10 mouse cellular contexts compared by ENCODE assay signal in the genomic region with DNA sequence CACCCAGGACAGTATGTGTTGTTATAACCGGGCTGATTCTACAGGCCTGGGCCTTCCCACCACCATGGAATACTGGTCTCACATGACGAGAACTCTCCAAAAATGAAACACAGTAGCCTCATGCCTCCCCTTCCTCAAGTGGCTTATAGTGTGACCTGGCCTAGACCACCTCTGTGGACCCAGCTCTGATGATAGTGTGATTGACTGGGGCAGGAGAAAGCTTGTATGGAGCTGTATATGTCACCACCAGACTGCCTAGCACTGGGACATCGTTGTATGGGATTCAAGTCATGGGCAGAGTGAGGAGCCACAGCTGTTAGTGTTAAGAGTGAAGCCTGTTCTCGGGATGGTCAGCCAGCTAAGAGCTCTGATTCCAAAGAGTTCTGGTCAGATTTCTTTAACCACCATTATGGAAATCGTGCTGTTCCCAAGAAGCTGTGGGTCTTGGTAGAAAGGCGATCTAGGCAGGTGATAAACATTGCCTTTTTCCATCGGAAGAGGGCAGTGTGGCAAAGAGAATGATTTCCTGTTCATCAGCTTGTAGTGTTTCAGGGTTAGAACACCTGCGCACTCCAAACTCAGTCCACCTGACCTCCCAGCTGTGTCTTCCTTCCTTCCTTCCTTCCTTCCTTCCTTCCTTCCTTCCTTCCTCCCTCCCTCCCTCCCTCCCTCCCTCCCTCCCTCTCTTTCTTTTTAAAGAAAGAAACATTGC. TPM values are rescaled to one million over a fixed set of nuclear protein-coding genes. Genes with fewer than 3 reads are reported as not detected.
DNase-seq lines count a peak whose midpoint lies in the region; ATAC-seq and TF ChIP-seq lines count a peak whose summit lies in the region.
"Had no signal": no experiment of that assay in that cellular context is flagged by ENCODE, and none has a peak within 500 bp of the region (broad histone marks: within the 10 kb centered on the region; RNA-seq: fewer than 3 reads in every experiment).

No protein-coding gene starts in this region.

- no peak for TF ChIP-seq POLR2A in embryonic fibroblast, embryonic 13.5 days (IDR thresholded peaks at IDR 0.05; ENCODE audit: low read depth, low read length)

- H3K9me3 ChIP-seq in intestine, postnatal 0 days (ENCODE audit: control insufficient read depth): no peaks in the 10 kb centered on the region
- no peaks in the 10 kb centered on the region for H3K9me3 ChIP-seq in intestine, embryonic 16.5 days (ENCODE audit: control insufficient read depth, low read length)

- WGBS in intestine, postnatal 0 days: 55% methylated on average over 8 of the region's 8 CpGs
- 55% methylated on average over 8 of the region's 8 CpGs for WGBS in intestine, embryonic 16.5 days

- H3K9ac ChIP-seq in intestine, postnatal 0 days (ENCODE audit: low read depth, low read length): no peak overlapping the region
- no peak overlapping the region for H3K9ac ChIP-seq in intestine, embryonic 16.5 days (ENCODE audit: low read depth, low read length)

- no peaks in the 10 kb centered on the region for H3K27me3 ChIP-seq in intestine, postnatal 0 days (replicated peaks; ENCODE audit: control insufficient read depth, insufficient read depth, low read length)
- H3K27me3 ChIP-seq in intestine, embryonic 16.5 days (replicated peaks; ENCODE audit: control insufficient read depth, insufficient read depth, low read length): no peaks in the 10 kb centered on the region

- no peaks in the 10 kb centered on the region for H3K36me3 ChIP-seq in intestine, postnatal 0 days (ENCODE audit: control insufficient read depth, insufficient read depth)
- H3K36me3 ChIP-seq in intestine, embryonic 16.5 days (ENCODE audit: control insufficient read depth, insufficient read depth, low read length): no peaks in the 10 kb centered on the region

- H3K4me1 ChIP-seq in intestine, postnatal 0 days (replicated peaks; ENCODE audit: control insufficient read depth, insufficient read depth, low read length): no peaks in the 10 kb centered on the region
- 0 out of 2 replicates have a peak, but pooled peaks cover 5% of the 10 kb centered on the region for H3K4me1 ChIP-seq in intestine, embryonic 16.5 days (ENCODE audit: control insufficient read depth, insufficient read depth, low read length)
- no peaks in the 10 kb centered on the region for H3K4me1 ChIP-seq in embryonic fibroblast, embryonic 13.5 days (ENCODE audit: control insufficient read depth, insufficient read depth, low read length)

- no peak overlapping the region for H3K27ac ChIP-seq in intestine, postnatal 0 days (ENCODE audit: low read depth, low read length)
- H3K27ac ChIP-seq in intestine, embryonic 16.5 days (ENCODE audit: low read length): no peak overlapping the region
- no peak overlapping the region for H3K27ac ChIP-seq in embryonic fibroblast, embryonic 13.5 days (ENCODE audit: insufficient read depth, low read length)
- H3K27ac ChIP-seq: macrophage had no signal

- peak; percentile 74 for TF ChIP-seq CTCF in intestine, postnatal 0 days (IDR thresholded peaks at IDR 0.05; ENCODE audit: low read depth)
- 0 out of 2 replicates have a peak, but pooled peaks have one; percentile 5 for TF ChIP-seq CTCF in embryonic fibroblast, embryonic 13.5 days (IDR thresholded peaks at IDR 0.05; ENCODE audit: borderline replicate concordance, insufficient read depth, low read length)

- no peak overlapping the region for H3K4me3 ChIP-seq in intestine, postnatal 0 days (ENCODE audit: low read depth, low read length)
- H3K4me3 ChIP-seq in intestine, embryonic 16.5 days (ENCODE audit: low read length): no peak overlapping the region
- no peak overlapping the region for H3K4me3 ChIP-seq in embryonic fibroblast, embryonic 13.5 days (ENCODE audit: insufficient read depth, low read length)
- H3K4me3 ChIP-seq: erythroblast, embryonic 14.5 days had no signal

- no peak overlapping the region for H3K4me2 ChIP-seq in intestine, postnatal 0 days (replicated peaks; ENCODE audit: low read depth)
- no peak overlapping the region for H3K4me2 ChIP-seq in intestine, embryonic 16.5 days (ENCODE audit: low read depth, low read length)

- no peak; the same call in 1 of the 2 replicates for ATAC-seq in intestine, postnatal 0 days
- ATAC-seq in intestine, embryonic 16.5 days: no peak
- peak; percentile 71 for ATAC-seq in megakaryocyte progenitor cell, adult 5-6 weeks (replicated peaks; ENCODE audit: poor library complexity)

- peak; percentile 67 for DNase-seq in CD4-positive helper T cell, adult 2 months (ENCODE audit: low read depth, low spot score)
- peak; percentile 33 for DNase-seq in T-cell, adult 2 months (ENCODE audit: low spot score)
- no peak for DNase-seq in urinary bladder, adult 2 months (ENCODE audit: low spot score)
- DNase-seq in adrenal gland, adult 18-20 months (ENCODE audit: low spot score in 2 of 2): no peak

RNA-seq across cellular contexts. Expression of gene Clec3b, which starts 7.5 kb away (rescaled TPM):
- 3.5 and 4.7 TPM in 2 replicates for polyA plus RNA-seq in intestine, postnatal 0 days (2015; fragmentation: Nextera tagmentation; extraction: Ambion mirVana)
- polyA plus RNA-seq in intestine, embryonic 16.5 days (2015; fragmentation: Nextera tagmentation; extraction: Ambion mirVana): 0.27 and 0.42 TPM in 2 replicates
- not detected in 2 replicates for polyA plus RNA-seq in embryonic fibroblast, embryonic 13.5 days (2011; ENCODE audit: insufficient read length, low read depth, missing spikeins)
- not detected in 2 replicates for total RNA-seq in megakaryocyte progenitor cell, adult 5-6 weeks (2015)
- not detected in 2 replicates for total RNA-seq in megakaryocyte progenitor cell, adult 5-6 weeks (2017)
- 707 and 739 TPM in 2 replicates for polyA plus RNA-seq in urinary bladder, adult 2 months (2012; rRNA removed)
- 10 to 100 TPM; 21.6 to 53.1 TPM for total RNA-seq in adrenal gland, adult 18-20 months (2021)
- polyA plus RNA-seq: erythroblast, embryonic 14.5 days; macrophage had no signal

RNA-seq across cellular contexts. Expression of gene Exosc7, which starts 45.3 kb away (rescaled TPM):
- 53.2 and 53.6 TPM in 2 replicates for polyA plus RNA-seq in intestine, postnatal 0 days (2015; fragmentation: Nextera tagmentation; extraction: Ambion mirVana)
- polyA plus RNA-seq in intestine, embryonic 16.5 days (2015; fragmentation: Nextera tagmentation; extraction: Ambion mirVana): 130 and 146 TPM in 2 replicates
- 28.9 and 38.1 TPM in 2 replicates for polyA plus RNA-seq in embryonic fibroblast, embryonic 13.5 days (2011; ENCODE audit: insufficient read length, low read depth, missing spikeins)
- total RNA-seq in megakaryocyte progenitor cell, adult 5-6 weeks (2015): 73.1 and 84.3 TPM in 2 replicates
- total RNA-seq in megakaryocyte progenitor cell, adult 5-6 weeks (2017): 99.3 and 118 TPM in 2 replicates
- polyA plus RNA-seq in urinary bladder, adult 2 months (2012; rRNA removed): 72.3 and 101 TPM in 2 replicates
- 10 to 100 TPM; 27.3 to 34.6 TPM for total RNA-seq in adrenal gland, adult 18-20 months (2021)

RNA-seq across cellular contexts. Expression of gene Zdhhc3, which starts 45.3 kb away (rescaled TPM):
- 52.1 and 55.3 TPM in 2 replicates for polyA plus RNA-seq in intestine, postnatal 0 days (2015; fragmentation: Nextera tagmentation; extraction: Ambion mirVana)
- 75.8 and 76.9 TPM in 2 replicates for polyA plus RNA-seq in intestine, embryonic 16.5 days (2015; fragmentation: Nextera tagmentation; extraction: Ambion mirVana)
- polyA plus RNA-seq in embryonic fibroblast, embryonic 13.5 days (2011; ENCODE audit: insufficient read length, low read depth, missing spikeins): 88.0 and 92.1 TPM in 2 replicates
- total RNA-seq in megakaryocyte progenitor cell, adult 5-6 weeks (2015): 48.4 and 58.5 TPM in 2 replicates
- 46.8 and 48.4 TPM in 2 replicates for total RNA-seq in megakaryocyte progenitor cell, adult 5-6 weeks (2017)
- 55.8 and 62.5 TPM in 2 replicates for polyA plus RNA-seq in urinary bladder, adult 2 months (2012; rRNA removed)
- 10 to 100 TPM; 53.5 to 76.3 TPM for total RNA-seq in adrenal gland, adult 18-20 months (2021)

RNA-seq across cellular contexts. Expression of gene Cdcp1, which starts 57.6 kb away (rescaled TPM):
- 6.9 and 7.7 TPM in 2 replicates for polyA plus RNA-seq in intestine, postnatal 0 days (2015; fragmentation: Nextera tagmentation; extraction: Ambion mirVana)
- polyA plus RNA-seq in intestine, embryonic 16.5 days (2015; fragmentation: Nextera tagmentation; extraction: Ambion mirVana): 14.1 and 14.2 TPM in 2 replicates
- not detected in 2 replicates for polyA plus RNA-seq in embryonic fibroblast, embryonic 13.5 days (2011; ENCODE audit: insufficient read length, low read depth, missing spikeins)
- total RNA-seq in megakaryocyte progenitor cell, adult 5-6 weeks (2015): 0.07 and 0.44 TPM in 2 replicates
- total RNA-seq in megakaryocyte progenitor cell, adult 5-6 weeks (2017): 0.17 and 0.30 TPM in 2 replicates
- polyA plus RNA-seq in urinary bladder, adult 2 months (2012; rRNA removed): 23.1 and 25.1 TPM in 2 replicates
- under 1 TPM in 1 of 2 experiments, not detected in 1; 0.07 TPM for total RNA-seq in adrenal gland, adult 18-20 months (2021)
- polyA plus RNA-seq: erythroblast, embryonic 14.5 days; macrophage had no signal

Comparison
In these comparisons a context has a peak if more than half of its experiments do, and no peak if none do; other contexts are left out.
1. DNase-seq: peak in CD4-positive helper T cell, adult 2 months (single experiment) and T-cell, adult 2 months (single experiment); none in urinary bladder, adult 2 months (single experiment) and adrenal gland, adult 18-20 months (0 of 2).
2. RNA of gene Clec3b, which starts 7.5 kb away (polyA plus RNA-seq): 707 to 739 TPM in urinary bladder, adult 2 months; 3.5 to 4.7 TPM in intestine, postnatal 0 days, not detected in embryonic fibroblast, embryonic 13.5 days and 0.27 to 0.42 TPM in intestine, embryonic 16.5 days; every median in the first group is over 100 times any median in the second.